Mouse (Mus musculus) lung, adult 2 months (tissue): Measurements from ENCODE around the gene Oas1e. TPM values are rescaled to one million over a fixed set of nuclear protein-coding genes. Genes with fewer than 3 reads are reported as not detected.

ENCODE experiments used
- DNase-seq: peaks from one replicate; pipeline ENCODE4 v3.0.0; 2022
- H3K4me1 ChIP-seq: fragments of 200-500 bp; 2 replicates; pipeline ENCODE4 v1.6.1; 2011; ENCODE audit warnings: low read length; ENCODE audit not compliant: control insufficient read depth, insufficient read depth
- H3K4me3 ChIP-seq: fragments of 200-500 bp; replicated peaks from 2 replicates; pipeline ENCODE3; 2011; ENCODE audit warnings: low read depth, mild to moderate bottlenecking, control low read depth, low read length; ENCODE audit errors: extremely low read depth
- CTCF ChIP-seq: fragments of 200-500 bp; IDR thresholded peaks from 2 replicates; pipeline ENCODE4 v1.5.1; 2011; ENCODE audit warnings: mild to moderate bottlenecking, low read length, control low read depth; ENCODE audit not compliant: insufficient read depth
- POLR2A ChIP-seq: fragments of 200-500 bp; IDR thresholded peaks from 2 replicates; pipeline ENCODE4 v1.6.1; 2011; ENCODE audit warnings: low read depth, mild to moderate bottlenecking, control low read depth, low read length, borderline replicate concordance; ENCODE audit errors: extremely low read depth
- WGBS: fragments of 180-500 bp; shearing (Covaris S2); methylation state at CpG from one replicate; pipeline ENCODE4 v1.1.7; 2018; 5-methylcytosine and 5-hydroxymethylcytosine counted together
- polyA plus RNA-seq: library from polyadenylated mRNA; depleted of rRNA; stranded (reverse); fragments of >200 nt; gene quantifications from 2 replicates; pipeline ENCODE4 v1.2.3, GENCODE M21; 2012

Gene Oas1e
- polyA plus RNA-seq, 1 experiment = not detected

GRCm38 (mm10) chr5:120779922-120780321 lies 15.4 kb downstream of the Oas1e start:
- DNase-seq = no peak
- Histone ChIP-seq H3K4me3 (no peak overlapping the region), H3K4me1 (peaks cover 4% of the 10 kb centered on the region; the same call in 1 of the 2 replicates)
- WGBS = 11% methylated on average over 3 of the region's 3 CpGs
- TF ChIP-seq POLR2A = no peak
- TF ChIP-seq CTCF = no peak

DNA sequence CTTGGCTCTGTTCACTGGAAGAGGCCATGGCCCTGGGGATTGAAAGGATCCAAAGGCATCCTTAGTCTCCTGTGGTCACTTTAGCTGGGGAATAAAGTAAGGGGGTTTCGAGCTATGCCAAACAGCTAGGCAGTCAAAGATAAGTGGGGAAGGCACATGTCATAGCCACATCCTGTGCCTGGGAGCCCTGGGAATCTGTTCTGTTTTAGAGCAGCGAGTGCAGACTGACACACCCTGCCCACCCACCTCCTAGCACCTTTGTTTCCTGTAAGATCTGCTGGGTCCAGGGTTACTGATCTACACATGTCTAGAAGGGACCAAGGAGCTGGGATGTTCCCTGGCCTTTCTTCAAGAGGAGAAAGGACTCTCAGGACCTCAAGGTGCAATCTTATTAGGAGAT lies 16.4 kb downstream of the Oas1e start:
- 47% methylated on average over 2 of the region's 2 CpGs for WGBS
- TF ChIP-seq POLR2A (no peak), CTCF (no peak)
- Histone ChIP-seq H3K4me1 (peaks cover 4% of the 10 kb centered on the region; the same call in 1 of the 2 replicates), H3K4me3 (no peak overlapping the region)
- no peak for DNase-seq

- no peak for DNase-seq
- WGBS = 53% methylated on average over 9 of the region's 9 CpGs
- no peak for TF ChIP-seq POLR2A
- no peak for TF ChIP-seq CTCF
- peaks cover 4% of the 10 kb centered on the region; the same call in 1 of the 2 replicates for H3K4me1 ChIP-seq
- peak within 1 kb of the TSS; percentile 4 for H3K4me3 ChIP-seq
These were observed 17.9 kb downstream of the Oas1e start, which contains the start of gene Oas3 for GRCm38 (mm10) chr5:120777478-120777877. Gene Oas3, minus strand, starts transcription at chr5:120777661.

DNA sequence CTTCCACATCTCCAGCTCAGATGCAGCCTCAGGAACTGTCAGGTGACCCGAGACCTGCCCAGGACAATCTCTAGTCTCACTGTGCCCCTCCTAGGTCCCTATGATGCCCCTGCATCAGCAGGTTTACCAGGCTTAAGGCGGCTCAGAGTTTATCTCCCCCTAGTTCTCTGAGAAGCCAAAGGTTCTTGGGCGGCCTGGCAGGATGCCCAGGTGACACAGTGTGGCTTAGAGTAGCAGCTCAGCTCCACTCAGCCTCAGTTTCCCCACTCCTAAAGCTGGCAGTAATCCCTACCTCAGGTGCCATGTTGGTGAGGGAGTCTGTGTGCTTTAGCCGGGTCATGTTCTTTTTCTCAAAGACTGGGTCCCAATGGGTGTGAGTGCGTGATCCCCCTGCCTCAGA lies 18.5 kb downstream of the Oas1e start:
- Histone ChIP-seq H3K4me1 (peaks cover 4% of the 10 kb centered on the region; the same call in 1 of the 2 replicates), H3K4me3 (no peak overlapping the region)
- DNase-seq = no peak
- WGBS = 74% methylated on average over 5 of the region's 5 CpGs
- TF ChIP-seq CTCF (no peak), POLR2A (no peak)

DNA sequence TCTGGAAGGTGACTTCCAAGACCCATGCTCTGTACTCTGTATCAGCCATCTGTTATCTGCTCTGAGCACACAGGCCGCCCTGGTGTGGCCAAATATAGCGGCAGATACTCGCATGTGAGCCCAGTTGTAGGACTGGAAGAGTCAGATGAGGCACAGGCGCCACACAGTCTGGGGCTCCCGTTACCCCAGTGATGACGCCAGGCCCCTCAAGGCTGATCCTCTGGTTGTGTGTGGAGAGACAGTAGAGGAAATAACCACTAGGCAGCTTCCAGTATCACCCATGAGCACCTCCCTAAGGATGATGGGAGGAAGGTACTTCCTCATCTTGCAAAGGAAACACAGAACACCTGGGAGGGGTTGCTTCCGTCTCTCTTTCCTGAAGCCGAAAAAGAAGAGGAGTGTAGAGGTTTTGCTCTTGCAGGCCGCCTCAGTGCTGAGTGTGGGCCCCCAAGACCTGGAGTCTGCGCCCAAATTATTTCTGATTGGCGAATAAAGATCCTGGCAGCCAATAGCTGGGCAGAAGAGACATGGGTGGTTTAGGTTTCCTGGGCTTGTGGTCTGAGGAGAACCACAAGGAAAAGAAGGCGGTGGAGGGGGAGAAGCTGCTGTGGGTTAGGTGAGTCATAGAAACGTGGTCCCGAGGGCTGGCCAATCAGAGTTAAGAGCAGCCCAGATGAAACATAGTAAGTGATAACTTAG lies 19.9 kb downstream of the Oas1e start:
- WGBS = 62% methylated on average over 14 of the region's 14 CpGs
- H3K4me1 ChIP-seq = peaks cover 4% of the 10 kb centered on the region; the same call in 1 of the 2 replicates
- no peak for TF ChIP-seq POLR2A
- TF ChIP-seq CTCF = no peak
- no peak overlapping the region for H3K4me3 ChIP-seq
- DNase-seq = no peak

GRCm38 (mm10) chr5:120769396-120769795 lies 25.9 kb downstream of the Oas1e start:
- TF ChIP-seq POLR2A (no peak), CTCF (no peak)
- Histone ChIP-seq H3K4me3 (no peak overlapping the region), H3K4me1 (no peaks in the 10 kb centered on the region)
- 50% methylated on average over 3 of the region's 3 CpGs for WGBS
- no peak for DNase-seq

GRCm38 (mm10) chr5:120765010-120765409 lies 30.3 kb downstream of the Oas1e start:
- TF ChIP-seq POLR2A (no peak), CTCF (no peak)
- Histone ChIP-seq H3K4me3 (no peak overlapping the region), H3K4me1 (no peaks in the 10 kb centered on the region)
- 64% methylated on average over 8 of the region's 8 CpGs for WGBS
- no peak for DNase-seq

- H3K4me3 ChIP-seq = no peak overlapping the region
- no peak for DNase-seq
- no peaks in the 10 kb centered on the region for H3K4me1 ChIP-seq
- WGBS = 33% methylated on average over 6 of the region's 6 CpGs
- TF ChIP-seq POLR2A (no peak), CTCF (no peak)
These were observed 33.4 kb downstream of the Oas1e start for GRCm38 (mm10) chr5:120761901-120762300.

- TF ChIP-seq POLR2A = no peak
- TF ChIP-seq CTCF = no peak
- no peak overlapping the region for H3K4me3 ChIP-seq
- DNase-seq = no peak
- WGBS = 86% methylated on average over 4 of the region's 4 CpGs
- H3K4me1 ChIP-seq = no peaks in the 10 kb centered on the region
These were observed 41.1 kb downstream of the Oas1e start for GRCm38 (mm10) chr5:120754215-120754614.

DNA sequence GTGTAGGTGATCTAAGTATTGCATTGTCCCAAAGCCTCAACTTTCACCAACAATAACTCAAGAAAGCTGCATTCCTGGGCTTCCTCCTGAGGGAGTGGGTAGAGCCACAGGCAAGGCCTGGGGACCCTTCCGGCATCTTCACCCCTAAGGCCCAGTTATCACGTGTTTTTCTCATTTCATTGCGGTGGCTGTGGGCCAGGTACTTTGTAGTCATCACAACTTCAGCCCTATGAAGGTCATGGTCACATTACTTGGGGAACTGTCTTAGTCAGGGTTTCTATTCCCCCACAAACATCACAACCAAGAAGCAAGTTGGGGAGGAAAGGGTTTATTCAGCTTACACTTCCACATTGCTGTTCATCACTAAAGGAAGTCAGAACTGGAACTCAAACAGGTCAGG lies 42.5 kb downstream of the Oas1e start:
- TF ChIP-seq POLR2A (no peak), CTCF (no peak)
- Histone ChIP-seq H3K4me1 (no peaks in the 10 kb centered on the region), H3K4me3 (no peak overlapping the region)
- DNase-seq = no peak
- WGBS = 66% methylated on average over 3 of the region's 3 CpGs
